Mouse (Mus musculus): ENCODE results near the gene Tnik. TPM values are rescaled to one million over a fixed set of nuclear protein-coding genes. Genes with fewer than 3 reads are reported as not detected.

The Tnik gene
- polyA plus RNA-seq, 1 experiment, result 13.8 TPM

- peaks cover 70% of the 10 kb centered on the region for H3K4me1 ChIP-seq
- TF ChIP-seq FLI1 (IDR thresholded peaks at IDR 0.05; ENCODE audit: low read length) (no peak), GATA1 (IDR thresholded peaks at IDR 0.05; ENCODE audit: borderline replicate concordance, low read length) (no peak)
- H3K36me3 ChIP-seq (replicated peaks; ENCODE audit: low read length), result peaks cover 35% of the 10 kb centered on the region
- no peak overlapping the region for H3K4me3 ChIP-seq (replicated peaks)
- no peaks in the 10 kb centered on the region for H3K9me3 ChIP-seq
- H3K27me3 ChIP-seq (replicated peaks), result no peaks in the 10 kb centered on the region
Measured at GRCm38 (mm10) chr3:28417091-28417715, 154.2 kb downstream of the Tnik start.

- Histone ChIP-seq H3K4me3 (replicated peaks) (no peak overlapping the region), H3K9me3 (peaks cover 3% of the 10 kb centered on the region; the same call in 1 of the 2 replicates), H3K4me1 (peaks cover 49% of the 10 kb centered on the region), H3K36me3 (replicated peaks; ENCODE audit: low read length) (peaks cover 29% of the 10 kb centered on the region), H3K27me3 (replicated peaks) (no peaks in the 10 kb centered on the region)
- no peak for TF ChIP-seq FLI1 (IDR thresholded peaks at IDR 0.05; ENCODE audit: low read length)
- TF ChIP-seq GATA1 (IDR thresholded peaks at IDR 0.05; ENCODE audit: borderline replicate concordance, low read length), result no peak
Measured at GRCm38 (mm10) chr3:28420194-28420593, 157.2 kb downstream of the Tnik start.

DNA sequence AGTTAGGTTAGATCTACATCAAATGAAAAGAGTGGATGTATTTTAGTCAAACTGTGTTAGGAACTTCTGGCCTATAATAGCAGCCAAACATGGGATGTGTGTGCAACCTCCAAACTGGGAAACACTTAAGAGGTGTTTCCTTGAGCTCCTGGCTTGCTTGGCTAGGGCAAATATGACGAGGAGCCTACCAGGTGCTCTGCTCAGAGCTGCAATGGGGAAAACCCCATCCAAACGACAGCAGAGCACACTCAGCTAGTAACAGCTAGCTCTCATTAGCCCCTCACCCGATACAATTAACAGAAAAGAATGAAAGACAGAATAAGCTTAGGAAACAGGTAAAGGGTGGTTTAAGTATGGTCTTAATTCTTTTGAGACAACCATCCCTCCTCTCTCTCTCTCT is 157.7 kb downstream of the Tnik start:
- no peaks in the 10 kb centered on the region for H3K27me3 ChIP-seq (replicated peaks)
- H3K9me3 ChIP-seq, result peaks cover 3% of the 10 kb centered on the region; the same call in 1 of the 2 replicates
- no peak overlapping the region for H3K4me3 ChIP-seq (replicated peaks)
- peaks cover 49% of the 10 kb centered on the region for H3K4me1 ChIP-seq
- peaks cover 34% of the 10 kb centered on the region for H3K36me3 ChIP-seq (replicated peaks; ENCODE audit: low read length)
- TF ChIP-seq FLI1 (IDR thresholded peaks at IDR 0.05; ENCODE audit: low read length) (no peak), GATA1 (IDR thresholded peaks at IDR 0.05; ENCODE audit: borderline replicate concordance, low read length) (no peak)

- H3K4me1 ChIP-seq, result peaks cover 46% of the 10 kb centered on the region
- no peaks in the 10 kb centered on the region for H3K27me3 ChIP-seq (replicated peaks)
- peaks cover 3% of the 10 kb centered on the region; the same call in 1 of the 2 replicates for H3K9me3 ChIP-seq
- TF ChIP-seq GATA1 (IDR thresholded peaks at IDR 0.05; ENCODE audit: borderline replicate concordance, low read length) (no peak), FLI1 (IDR thresholded peaks at IDR 0.05; ENCODE audit: low read length) (no peak)
- H3K4me3 ChIP-seq (replicated peaks), result no peak overlapping the region
- peaks cover 39% of the 10 kb centered on the region for H3K36me3 ChIP-seq (replicated peaks; ENCODE audit: low read length)
Measured at GRCm38 (mm10) chr3:28421798-28422197, 158.8 kb downstream of the Tnik start.

- TF ChIP-seq FLI1 (IDR thresholded peaks at IDR 0.05; ENCODE audit: low read length) (no peak), GATA1 (IDR thresholded peaks at IDR 0.05; ENCODE audit: borderline replicate concordance, low read length) (no peak)
- no peak overlapping the region for H3K4me3 ChIP-seq (replicated peaks)
- peaks cover 42% of the 10 kb centered on the region for H3K4me1 ChIP-seq
- H3K36me3 ChIP-seq (replicated peaks; ENCODE audit: low read length), result peaks cover 39% of the 10 kb centered on the region
- H3K27me3 ChIP-seq (replicated peaks), result no peaks in the 10 kb centered on the region
- H3K9me3 ChIP-seq, result peaks cover 3% of the 10 kb centered on the region; the same call in 1 of the 2 replicates
Measured at GRCm38 (mm10) chr3:28422221-28422620, 159.2 kb downstream of the Tnik start.

DNA sequence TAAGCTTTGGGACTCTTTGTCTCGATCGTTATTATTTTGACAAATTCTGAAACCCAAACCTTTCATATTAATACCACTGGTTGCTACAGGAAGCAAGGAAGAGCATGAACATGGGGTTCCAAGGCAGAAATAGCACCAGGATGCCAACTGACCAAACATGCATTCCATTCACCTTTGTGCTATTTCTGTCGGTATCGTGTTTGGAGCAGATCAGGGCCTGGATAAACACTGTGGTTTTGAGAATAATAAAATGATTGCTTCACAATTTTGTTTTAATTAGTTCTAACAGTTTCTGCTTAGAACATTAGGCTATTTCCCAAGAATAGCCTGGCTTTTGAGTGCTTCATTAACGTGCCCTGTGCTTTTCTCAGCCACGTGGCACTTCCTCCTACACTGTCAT is 162.9 kb downstream of the Tnik start:
- Histone ChIP-seq H3K4me1 (peaks cover 65% of the 10 kb centered on the region), H3K36me3 (replicated peaks; ENCODE audit: low read length) (peaks cover 63% of the 10 kb centered on the region), H3K9me3 (peaks cover 3% of the 10 kb centered on the region; the same call in 1 of the 2 replicates), H3K4me3 (replicated peaks) (no peak overlapping the region), H3K27me3 (replicated peaks) (no peaks in the 10 kb centered on the region)
- no peak for TF ChIP-seq GATA1 (IDR thresholded peaks at IDR 0.05; ENCODE audit: borderline replicate concordance, low read length)
- TF ChIP-seq FLI1 (IDR thresholded peaks at IDR 0.05; ENCODE audit: low read length), result no peak

GRCm38 (mm10) chr3:28431459-28431858 is 168.4 kb downstream of the Tnik start:
- H3K36me3 ChIP-seq (replicated peaks; ENCODE audit: low read length), result peaks cover 60% of the 10 kb centered on the region
- peaks cover 90% of the 10 kb centered on the region for H3K4me1 ChIP-seq
- no peaks in the 10 kb centered on the region for H3K27me3 ChIP-seq (replicated peaks)
- no peaks in the 10 kb centered on the region for H3K9me3 ChIP-seq
- TF ChIP-seq GATA1 (IDR thresholded peaks at IDR 0.05; ENCODE audit: borderline replicate concordance, low read length) (no peak), FLI1 (IDR thresholded peaks at IDR 0.05; ENCODE audit: low read length) (no peak)
- no peak overlapping the region for H3K4me3 ChIP-seq (replicated peaks)

DNA sequence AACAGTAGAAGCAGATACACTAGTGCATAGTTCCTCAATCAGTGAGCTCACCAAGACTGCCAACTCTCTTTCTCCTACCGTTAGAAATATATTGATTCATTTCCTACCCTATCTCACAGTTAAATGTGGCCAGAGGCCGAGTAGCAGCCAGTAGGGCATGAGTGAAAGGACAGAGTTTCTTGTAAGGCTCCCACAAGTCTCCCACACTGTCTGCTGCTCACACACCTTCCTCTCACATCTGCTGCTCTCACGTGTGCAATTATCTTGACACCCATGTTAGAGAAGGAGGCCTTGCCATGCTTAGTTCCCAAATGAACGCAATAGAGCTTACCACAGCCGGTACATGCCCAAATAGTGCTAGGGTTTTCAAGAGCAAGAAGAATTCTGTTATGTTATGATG is 169.3 kb downstream of the Tnik start:
- TF ChIP-seq FLI1 (IDR thresholded peaks at IDR 0.05; ENCODE audit: low read length) (no peak), GATA1 (IDR thresholded peaks at IDR 0.05; ENCODE audit: borderline replicate concordance, low read length) (no peak)
- peaks cover 55% of the 10 kb centered on the region for H3K36me3 ChIP-seq (replicated peaks; ENCODE audit: low read length)
- H3K4me1 ChIP-seq, result peaks cover 93% of the 10 kb centered on the region
- no peaks in the 10 kb centered on the region for H3K27me3 ChIP-seq (replicated peaks)
- H3K9me3 ChIP-seq, result no peaks in the 10 kb centered on the region
- peak overlapping the region; percentile 55 for H3K4me3 ChIP-seq (replicated peaks)

GRCm38 (mm10) chr3:28435478-28435877 is 172.5 kb downstream of the Tnik start:
- H3K36me3 ChIP-seq (replicated peaks; ENCODE audit: low read length), result peaks cover 57% of the 10 kb centered on the region
- no peak overlapping the region for H3K4me3 ChIP-seq (replicated peaks)
- H3K9me3 ChIP-seq, result no peaks in the 10 kb centered on the region
- no peak for TF ChIP-seq GATA1 (IDR thresholded peaks at IDR 0.05; ENCODE audit: borderline replicate concordance, low read length)
- no peak for TF ChIP-seq FLI1 (IDR thresholded peaks at IDR 0.05; ENCODE audit: low read length)
- peaks cover 86% of the 10 kb centered on the region for H3K4me1 ChIP-seq
- H3K27me3 ChIP-seq (replicated peaks), result no peaks in the 10 kb centered on the region

DNA sequence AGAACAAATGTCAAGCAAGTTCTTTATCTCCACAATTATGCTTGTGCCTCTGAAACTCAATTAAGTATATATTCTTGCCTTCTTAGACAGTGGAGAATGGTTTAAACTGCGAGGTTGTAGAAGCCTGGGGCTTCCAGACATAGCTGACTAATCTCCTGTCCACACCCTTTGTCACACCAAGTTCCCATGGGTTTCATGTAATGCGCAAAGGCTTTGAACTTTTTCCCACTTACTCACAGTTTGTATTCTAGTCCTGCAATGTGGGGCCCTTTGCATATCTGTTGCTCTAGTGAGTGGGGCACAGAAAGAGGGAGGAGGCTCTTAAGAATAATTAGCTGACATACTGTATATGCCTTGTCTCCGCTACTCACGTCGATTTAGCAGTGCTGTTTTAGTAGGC is 174.4 kb downstream of the Tnik start:
- H3K9me3 ChIP-seq, result no peaks in the 10 kb centered on the region
- no peak overlapping the region for H3K4me3 ChIP-seq (replicated peaks)
- peaks cover 60% of the 10 kb centered on the region for H3K36me3 ChIP-seq (replicated peaks; ENCODE audit: low read length)
- H3K4me1 ChIP-seq, result peaks cover 80% of the 10 kb centered on the region
- no peaks in the 10 kb centered on the region for H3K27me3 ChIP-seq (replicated peaks)
- no peak for TF ChIP-seq FLI1 (IDR thresholded peaks at IDR 0.05; ENCODE audit: low read length)
- TF ChIP-seq GATA1 (IDR thresholded peaks at IDR 0.05; ENCODE audit: borderline replicate concordance, low read length), result no peak
